Mouse (Mus musculus) gastrocnemius, postnatal 25 days (tissue): ENCODE results near the gene Trap1. TPM values are rescaled to one million over a fixed set of nuclear protein-coding genes. Genes with fewer than 3 reads are reported as not detected.
"Not testable (repeated sequence)": the region's sequence is repeated elsewhere in the genome, so short reads cannot be mapped to it uniquely, and the experiment has no call there.

Experiments used
- DNase-seq: peaks from one replicate; pipeline ENCODE4 v3.0.0; 2022
- total RNA-seq, 2 experiments: library from RNA; stranded (reverse); gene quantifications; 1 replicate in 1 of 2; 2 replicates in 1 of 2; pipeline ENCODE4 v1.2.3; 2021

Trap1 gene
- total RNA-seq, 2 experiments from 2014 or later: 98.1 to 108 TPM

DNA sequence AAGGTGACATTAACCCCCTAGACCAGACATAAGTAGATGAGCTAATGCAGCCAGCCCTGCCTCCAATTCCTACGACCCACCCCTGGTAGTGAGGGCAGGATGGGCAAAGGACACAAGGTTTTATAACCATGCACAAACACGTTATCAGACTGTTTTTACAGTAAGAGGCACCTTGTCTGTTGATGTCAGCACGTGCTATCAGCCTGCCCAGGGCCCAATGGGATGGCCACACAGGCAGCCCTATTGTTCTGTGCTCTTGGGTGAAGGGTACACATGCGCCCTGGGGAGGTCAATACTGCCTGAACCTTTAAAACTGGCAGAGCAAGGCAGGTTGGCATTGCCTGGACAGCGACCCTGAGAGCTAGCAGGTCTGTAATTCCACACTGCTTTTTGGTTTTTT is 40.8 kb downstream of the Trap1 start, which contains the start of gene Dnase1:
Gene Dnase1 (plus strand): TSS at position 136 of the 400 bp plus-strand sequence.
- no peak for DNase-seq

DNA sequence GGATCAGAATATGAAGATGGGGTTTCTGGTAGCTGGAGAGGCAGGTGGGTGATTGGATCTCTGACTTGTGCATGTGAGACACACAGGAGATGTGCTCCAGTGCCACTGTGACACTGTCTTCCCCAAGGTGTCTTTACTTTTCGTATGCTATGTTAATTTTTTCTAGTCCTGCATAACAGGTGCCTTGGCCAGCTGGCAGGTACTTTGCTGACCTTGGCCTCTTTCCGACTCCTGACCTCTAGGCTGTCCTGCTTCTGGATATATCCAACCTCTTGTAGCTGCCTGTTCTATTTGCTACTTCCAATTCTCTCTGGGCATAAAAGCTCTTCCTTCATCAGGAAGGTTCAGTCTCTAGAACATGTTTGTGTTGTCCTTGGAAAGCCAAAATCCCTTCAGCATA is 42.1 kb downstream of the Trap1 start:
- DNase-seq: no peak

- DNase-seq: no peak
Measured at GRCm38 (mm10) chr16:4034476-4034875, 43.2 kb downstream of the Trap1 start.

DNA sequence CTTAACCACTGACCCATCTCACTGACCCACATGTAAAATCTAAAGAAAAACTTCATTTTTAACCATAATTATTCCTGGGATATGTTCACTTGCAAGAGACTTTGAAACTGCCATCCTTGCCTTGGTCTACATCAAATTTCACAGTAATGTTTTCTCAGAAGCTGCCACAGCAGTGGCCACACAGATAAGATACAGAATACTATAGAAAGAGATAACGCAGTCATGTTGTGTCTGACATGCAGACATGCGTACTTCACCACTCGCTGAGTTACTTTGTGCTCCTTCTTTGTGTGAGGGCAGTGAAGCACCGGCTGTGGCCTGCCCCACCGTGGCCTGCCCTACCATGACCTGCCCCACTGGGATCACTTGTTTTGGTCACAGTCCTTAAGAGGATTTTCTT is 43.7 kb downstream of the Trap1 start:
- DNase-seq: no peak

DNA sequence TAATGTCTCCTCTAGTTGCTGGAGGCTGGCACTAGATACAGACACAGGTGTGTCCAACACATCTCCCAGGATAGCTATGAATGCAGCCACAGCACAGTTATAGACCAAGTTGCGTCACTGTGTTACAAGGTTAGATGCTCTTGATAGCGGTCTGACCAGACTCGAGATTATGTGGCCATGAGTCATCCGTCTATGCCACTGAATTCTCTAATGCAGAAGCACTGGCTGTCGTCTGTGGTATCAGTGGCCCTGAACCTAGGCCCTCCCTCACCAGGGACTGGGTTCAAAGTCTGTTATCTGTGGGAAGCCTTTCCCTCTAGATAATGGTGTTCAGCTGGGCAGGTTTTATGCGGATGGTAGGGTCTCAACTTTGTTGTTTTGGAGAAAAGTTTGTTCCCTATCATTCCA is 45.3 kb downstream of the Trap1 start:
- no peak for DNase-seq

DNA sequence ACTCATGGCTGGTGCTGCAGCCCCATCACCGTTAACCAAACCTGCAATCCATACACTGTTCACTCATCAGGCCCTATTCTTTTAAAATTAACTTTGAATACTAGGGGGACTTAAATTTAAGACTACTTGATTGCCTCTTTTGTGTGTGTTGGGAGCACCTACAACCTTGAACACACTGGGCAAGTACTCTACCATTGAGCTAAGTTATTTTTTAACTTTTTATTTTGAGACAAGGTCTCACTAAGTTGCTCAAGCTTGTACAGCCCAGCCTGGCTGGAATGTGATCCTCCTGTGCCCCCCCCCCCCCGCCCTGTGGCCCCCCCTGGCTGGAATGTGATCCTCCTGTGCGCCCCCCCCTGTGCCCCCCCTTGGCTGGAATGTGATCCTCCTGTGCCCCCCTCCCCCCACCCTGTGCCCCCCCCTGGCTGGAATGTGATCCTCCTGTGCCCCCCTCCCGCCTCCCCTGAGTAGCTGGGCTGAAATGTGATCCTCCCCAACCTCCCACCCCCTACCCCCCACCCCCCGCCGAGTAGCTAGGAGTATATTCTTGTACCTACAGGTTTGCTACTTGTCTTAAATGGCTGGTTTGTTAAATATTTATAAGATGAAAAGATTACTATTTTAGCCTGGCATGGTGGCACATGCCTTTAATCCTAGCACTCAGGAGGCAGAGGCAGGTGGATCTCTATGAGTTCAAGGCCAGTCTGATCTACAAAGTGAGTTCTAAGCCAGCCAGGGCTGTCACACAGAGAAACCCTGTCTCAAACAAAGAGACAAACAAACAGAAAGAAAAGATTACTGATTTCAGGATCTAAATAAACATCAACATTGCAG is 46.0 kb downstream of the Trap1 start:
- no peak for DNase-seq

DNA sequence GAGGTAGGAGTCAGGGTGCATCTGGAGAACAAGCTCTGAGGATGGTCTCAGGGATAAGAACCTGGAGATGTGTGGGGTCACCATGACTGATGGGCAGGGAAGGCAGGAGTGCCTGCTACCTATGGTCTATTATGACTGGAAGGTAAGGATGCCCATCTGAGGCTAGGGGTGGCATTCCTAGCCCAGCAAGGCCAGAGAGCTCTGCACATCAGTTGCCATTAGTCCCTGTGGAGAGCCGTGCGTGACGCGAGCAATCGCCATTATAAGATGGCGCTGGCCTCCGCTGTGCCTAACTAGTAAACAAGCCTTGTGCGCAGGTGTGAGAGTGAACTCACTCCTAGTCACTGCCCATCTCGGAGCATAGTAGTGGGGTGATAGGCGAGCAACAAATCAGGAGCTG is 47.1 kb downstream of the Trap1 start:
- no peak for DNase-seq

DNA sequence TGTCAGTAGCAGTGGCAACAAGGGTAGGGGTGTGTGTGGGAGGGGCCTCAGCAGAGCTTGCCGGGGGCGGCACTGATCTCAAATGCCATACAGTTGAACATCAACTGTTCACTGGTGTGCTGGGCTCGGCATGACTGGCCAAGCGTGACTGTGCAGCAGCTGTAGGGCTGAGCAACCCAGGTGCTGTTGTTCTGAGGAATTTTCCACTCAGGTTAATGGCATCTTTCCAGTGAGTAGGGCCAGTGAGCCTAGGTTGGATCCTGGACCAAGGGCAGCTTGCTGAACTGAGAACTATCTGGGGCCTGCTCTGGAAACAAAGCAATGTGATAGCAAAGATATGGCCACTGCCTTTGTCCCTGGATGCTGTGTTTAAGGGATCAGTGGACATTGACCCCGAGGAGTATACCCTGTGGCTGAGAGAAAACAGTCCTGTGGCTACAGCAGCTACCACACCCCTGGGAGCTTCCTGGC is 48.2 kb downstream of the Trap1 start:
- no peak for DNase-seq

DNA sequence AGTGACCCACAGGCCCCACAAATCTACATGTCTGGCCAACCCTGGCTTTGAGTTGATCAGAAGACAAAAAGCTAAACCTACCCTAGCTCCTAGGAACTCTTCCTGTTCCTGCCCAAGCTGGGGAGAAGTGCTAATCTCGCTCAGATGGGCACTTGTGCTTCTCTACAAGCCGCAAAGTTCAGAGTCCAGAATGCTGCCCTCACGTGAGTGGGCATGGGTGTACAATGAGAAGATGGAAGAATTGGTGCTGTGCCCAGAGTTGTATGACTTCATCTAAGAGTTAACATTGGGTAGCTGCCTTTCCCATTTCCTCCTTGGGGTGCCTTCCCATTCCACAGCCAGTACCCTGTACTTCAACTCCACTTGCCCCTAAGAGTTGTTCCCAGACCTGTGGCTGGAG is 50.4 kb downstream of the Trap1 start:
- DNase-seq: no peak

GRCm38 (mm10) chr16:4026672-4027071 is 51.0 kb downstream of the Trap1 start:
- DNase-seq: no peak

DNA sequence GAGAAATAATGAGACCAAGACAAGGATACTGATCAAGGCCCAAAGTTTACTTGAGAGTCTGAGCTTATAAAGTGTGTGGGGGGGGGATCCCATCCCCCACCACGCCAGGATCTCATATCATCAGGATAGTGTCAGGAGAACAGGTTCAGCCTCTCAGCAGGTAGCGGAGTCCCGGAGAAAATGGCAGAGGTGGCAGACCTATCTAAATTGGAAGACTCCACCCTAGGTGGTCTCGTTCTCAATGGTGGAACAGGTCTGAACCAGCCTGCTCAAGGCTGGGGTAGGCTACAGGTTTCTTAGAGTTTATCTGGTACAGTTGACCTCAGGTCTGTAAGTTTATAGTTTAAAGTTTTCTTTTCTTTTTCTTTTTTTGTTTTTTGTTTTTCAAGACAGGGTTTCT is 54.9 kb downstream of the Trap1 start:
- no peak for DNase-seq

- DNase-seq: no peak
Measured at GRCm38 (mm10) chr16:4021241-4021640, 56.4 kb downstream of the Trap1 start.

GRCm38 (mm10) chr16:4017466-4017865 is 60.2 kb downstream of the Trap1 start:
- not testable (repeated sequence) for DNase-seq

DNA sequence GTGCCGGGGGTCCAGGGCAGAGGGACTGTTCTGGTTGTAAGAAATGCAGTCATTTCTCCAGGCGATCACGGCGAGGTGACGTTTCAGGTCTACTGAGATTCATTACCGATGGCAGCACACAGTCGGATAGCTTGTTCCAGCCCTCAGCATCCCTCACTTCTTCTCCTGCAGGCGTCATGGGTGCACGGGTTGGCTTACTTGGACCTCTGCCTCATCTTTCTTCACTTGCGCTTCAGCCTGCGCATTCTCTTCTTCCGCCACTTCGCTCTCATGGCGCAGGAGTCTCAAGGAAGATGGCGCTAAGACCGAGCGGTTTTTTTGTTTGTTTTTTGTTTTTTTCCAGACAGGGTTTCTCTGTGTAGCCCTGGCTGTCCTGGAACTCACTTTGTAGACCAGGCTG is 60.8 kb downstream of the Trap1 start:
- not testable (repeated sequence) for DNase-seq

GRCm38 (mm10) chr16:4014040-4014668 is 63.5 kb downstream of the Trap1 start:
- no peak for DNase-seq

DNA sequence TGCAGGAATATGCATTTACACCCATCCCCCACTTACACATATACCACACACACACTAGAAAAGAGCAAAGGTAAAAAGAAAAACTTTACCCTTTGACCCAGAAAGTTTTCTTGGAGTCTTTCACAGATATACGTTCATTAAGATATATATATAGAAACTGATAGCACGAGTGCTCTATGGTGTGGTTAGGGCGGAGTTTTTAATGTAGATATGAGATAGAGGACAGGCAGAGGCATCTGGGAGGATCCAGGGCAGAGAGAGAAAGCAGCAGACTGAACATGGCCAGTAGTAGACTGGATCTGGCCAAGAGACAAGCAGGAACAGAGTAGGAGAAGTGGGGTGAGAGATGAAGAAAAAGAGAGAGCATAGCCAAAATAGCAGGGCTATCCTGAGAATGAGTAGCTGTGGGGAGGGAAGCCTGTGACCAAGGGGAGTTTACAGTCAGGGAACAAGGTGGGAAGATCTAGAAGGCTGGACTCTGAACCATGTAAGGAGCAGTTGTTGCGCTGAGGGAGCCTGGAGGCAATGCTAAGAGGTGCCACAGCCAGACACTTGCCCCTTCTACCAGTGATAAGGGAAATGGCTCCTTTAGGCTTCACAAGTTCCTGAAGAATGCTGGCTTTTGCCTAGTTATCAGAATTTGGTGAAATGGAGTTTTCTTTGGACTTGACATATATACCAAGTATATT is 64.6 kb downstream of the Trap1 start:
- DNase-seq: no peak

DNA sequence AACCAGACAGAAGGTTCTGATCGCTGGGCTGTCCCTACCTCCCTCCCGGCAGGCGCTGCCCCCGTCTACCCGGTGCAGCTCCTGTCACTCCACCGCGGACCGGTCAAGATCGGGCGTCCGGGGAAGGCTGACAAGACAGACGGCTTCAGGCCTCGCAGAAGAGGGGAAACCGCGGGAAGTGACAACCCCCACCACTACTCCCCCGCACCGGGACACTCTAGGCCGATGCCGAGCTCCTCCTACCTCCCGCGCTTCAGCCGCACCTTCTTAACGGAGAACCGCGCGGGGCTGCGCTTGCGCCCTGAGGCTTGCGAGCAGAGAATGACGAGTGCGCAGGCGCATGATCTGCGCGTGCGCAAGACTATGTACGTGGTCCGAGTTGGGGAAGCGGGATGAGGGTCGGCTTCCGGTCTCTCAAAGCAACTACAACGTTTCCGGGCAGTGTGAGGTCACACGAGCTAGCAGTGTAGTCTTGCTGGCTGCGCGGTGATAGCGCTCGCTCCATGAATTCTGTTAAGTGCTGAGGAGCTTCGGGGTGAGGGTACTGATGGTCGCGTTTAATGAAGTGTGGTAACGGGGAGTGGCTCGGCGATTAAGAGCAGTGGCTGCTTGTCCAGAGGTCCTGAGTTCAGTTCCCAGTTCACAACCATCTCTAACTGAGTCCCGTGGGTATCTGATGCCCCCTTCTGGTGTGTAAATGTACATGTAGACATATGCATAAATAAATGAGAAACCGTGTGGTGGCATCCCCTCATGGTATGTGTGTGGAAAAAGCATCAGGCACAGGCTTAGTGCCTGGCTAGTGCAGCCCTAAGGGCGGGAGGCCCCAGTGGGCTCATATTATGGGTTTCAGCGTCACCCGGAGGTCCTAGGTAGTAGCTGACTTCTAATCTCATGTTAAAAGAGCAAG is 73.9 kb downstream of the Trap1 start, which contains the start of gene Slx4:
Gene Slx4 (minus strand): TSS at position 282 of the 910 bp plus-strand sequence.
- peak; percentile 94 for DNase-seq
